Mouse (Mus musculus): ENCODE data around the gene Shc1.

DNA sequence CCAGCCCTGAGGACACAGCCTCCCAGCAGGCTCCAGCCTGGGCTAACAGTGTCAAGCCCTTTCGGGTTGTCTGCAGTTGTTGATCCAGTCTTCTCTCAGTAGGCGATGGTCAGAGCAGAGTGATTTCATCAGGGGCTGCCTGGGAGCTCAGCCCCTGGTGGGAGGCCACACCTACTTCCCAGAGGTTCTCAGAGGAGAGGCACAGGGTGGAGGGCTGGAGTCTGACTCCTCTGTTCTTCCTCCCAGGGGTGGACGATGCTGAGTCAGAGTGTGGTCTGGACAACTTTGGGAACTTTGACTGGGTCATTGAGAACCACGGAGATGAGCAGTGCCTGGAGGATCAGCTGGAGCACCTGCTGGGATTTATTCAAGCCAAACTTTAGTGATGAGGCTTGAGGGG lies 50.0 kb downstream of the Shc1 start:
- no peak for TF ChIP-seq CTCF (IDR thresholded peaks at IDR 0.05 in 2 of 3, conservative IDR thresholded peaks at IDR 0.05 in 1 of 3; ENCODE audit: control insufficient read depth in 1 of 3, insufficient read depth in 1 of 3, low read depth in 2 of 3, low read length in 3 of 3, poor library complexity in 1 of 3, severe bottlenecking in 1 of 3)
- no peak for TF ChIP-seq ZNF384 (IDR thresholded peaks at IDR 0.05; ENCODE audit: low read depth, low read length)
- no peak for TF ChIP-seq RCOR1 (IDR thresholded peaks at IDR 0.05; ENCODE audit: low read depth, low read length)
- TF ChIP-seq ETS1 (IDR thresholded peaks at IDR 0.05; ENCODE audit: low read depth, low read length): no peak

All from MEL (cell line).